In the genomic region with DNA sequence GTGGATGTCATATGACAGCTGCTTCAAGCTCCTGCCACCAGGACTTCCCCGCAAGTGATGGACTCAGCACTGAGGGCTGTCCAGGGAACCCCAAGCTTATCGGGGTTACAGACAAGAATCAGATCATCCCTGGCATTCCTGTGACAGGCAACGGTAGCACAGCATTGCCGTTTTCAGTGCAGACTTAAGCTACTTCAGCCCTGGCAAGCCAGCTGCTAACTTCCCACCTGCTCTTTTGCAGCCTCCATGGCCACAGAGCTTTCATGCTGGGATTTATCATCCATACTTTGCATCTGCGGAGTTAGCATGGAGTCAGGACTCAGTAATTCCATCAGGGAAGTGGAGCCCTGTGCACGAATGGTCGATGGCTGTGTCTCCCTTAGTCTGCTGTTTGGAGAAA, we compare ENCODE assay signal across 35 mouse cellular contexts.
"Had no signal": no experiment of that assay in that cellular context is flagged by ENCODE, and none has a peak within 500 bp of the region (broad histone marks: within the 10 kb centered on the region; RNA-seq: fewer than 3 reads in every experiment).

No protein-coding gene starts in this region.

- H3K4me2 ChIP-seq: heart, embryonic 11.5 days; heart, embryonic 12.5 days; heart, embryonic 13.5 days; heart, embryonic 15.5 days; hindbrain, embryonic 12.5 days; hindbrain, embryonic 13.5 days; hindbrain, embryonic 15.5 days; intestine, embryonic 15.5 days; kidney, embryonic 15.5 days had no signal

- H3K9me3 ChIP-seq: heart, embryonic 10.5 days; heart, embryonic 12.5 days; heart, embryonic 13.5 days; heart, embryonic 15.5 days; hindbrain, embryonic 10.5 days; hindbrain, embryonic 12.5 days; hindbrain, embryonic 13.5 days; hindbrain, embryonic 15.5 days; intestine, embryonic 15.5 days; kidney, embryonic 15.5 days had no signal

- H3K9ac ChIP-seq: heart, embryonic 12.5 days; heart, embryonic 13.5 days; heart, embryonic 15.5 days; hindbrain, embryonic 12.5 days; hindbrain, embryonic 13.5 days; hindbrain, embryonic 14.5 days; hindbrain, embryonic 15.5 days; intestine, embryonic 15.5 days; kidney, embryonic 15.5 days had no signal

- H3K27me3 ChIP-seq: heart, embryonic 12.5 days; heart, embryonic 13.5 days; heart, embryonic 15.5 days; hindbrain, embryonic 12.5 days; hindbrain, embryonic 13.5 days; hindbrain, embryonic 15.5 days; intestine, embryonic 15.5 days; kidney, embryonic 15.5 days had no signal

- H3K4me3 ChIP-seq: heart, adult 2 months; heart, embryonic 10.5 days; heart, embryonic 12.5 days; heart, embryonic 13.5 days; heart, embryonic 15.5 days; hindbrain, embryonic 10.5 days; hindbrain, embryonic 12.5 days; hindbrain, embryonic 13.5 days; hindbrain, embryonic 15.5 days; intestine, embryonic 15.5 days; kidney, embryonic 15.5 days; layer of hippocampus, adult 2 months had no signal

- ATAC-seq: inflammation-experienced regulatory T-cells, adult 6 months; intestine, embryonic 15.5 days; intestine, embryonic 16.5 days; intestine, postnatal 0 days had no signal

- DNase-seq: heart, adult 18-20 months; heart, adult 2 months; heart, postnatal 10 days; heart, postnatal 14 days; heart, postnatal 36 days; heart, postnatal 4 days; kidney, adult 11 months; kidney, adult 18-20 months; kidney, adult 2 months; kidney, adult 8-10 months; kidney, adult 9 months; kidney, postnatal 10 days; kidney, postnatal 14 days; kidney, postnatal 25 days; kidney, postnatal 36 days; kidney, postnatal 4 days; layer of hippocampus, adult 9-11 months had no signal

- H3K4me1 ChIP-seq: heart, embryonic 10.5 days; heart, embryonic 15.5 days; intestine, embryonic 15.5 days; kidney, embryonic 15.5 days had no signal

- H3K36me3 ChIP-seq: heart, embryonic 10.5 days; heart, embryonic 12.5 days; heart, embryonic 13.5 days; heart, embryonic 15.5 days; hindbrain, embryonic 10.5 days; hindbrain, embryonic 12.5 days; hindbrain, embryonic 13.5 days; hindbrain, embryonic 15.5 days; intestine, embryonic 15.5 days; kidney, embryonic 15.5 days had no signal

- H3K27ac ChIP-seq: heart, adult 2 months; heart, embryonic 10.5 days; heart, embryonic 13.5 days; heart, embryonic 15.5 days; hindbrain, embryonic 10.5 days; hindbrain, embryonic 12.5 days; hindbrain, embryonic 13.5 days; hindbrain, embryonic 14.5 days; hindbrain, embryonic 15.5 days; hindbrain, postnatal 0 days; intestine, embryonic 15.5 days; kidney, embryonic 15.5 days; kidney, postnatal 0 days; layer of hippocampus, adult 2 months had no signal
